Mouse (Mus musculus): Measurements from ENCODE around the gene Ddx58.

Gene Ddx58

DNA sequence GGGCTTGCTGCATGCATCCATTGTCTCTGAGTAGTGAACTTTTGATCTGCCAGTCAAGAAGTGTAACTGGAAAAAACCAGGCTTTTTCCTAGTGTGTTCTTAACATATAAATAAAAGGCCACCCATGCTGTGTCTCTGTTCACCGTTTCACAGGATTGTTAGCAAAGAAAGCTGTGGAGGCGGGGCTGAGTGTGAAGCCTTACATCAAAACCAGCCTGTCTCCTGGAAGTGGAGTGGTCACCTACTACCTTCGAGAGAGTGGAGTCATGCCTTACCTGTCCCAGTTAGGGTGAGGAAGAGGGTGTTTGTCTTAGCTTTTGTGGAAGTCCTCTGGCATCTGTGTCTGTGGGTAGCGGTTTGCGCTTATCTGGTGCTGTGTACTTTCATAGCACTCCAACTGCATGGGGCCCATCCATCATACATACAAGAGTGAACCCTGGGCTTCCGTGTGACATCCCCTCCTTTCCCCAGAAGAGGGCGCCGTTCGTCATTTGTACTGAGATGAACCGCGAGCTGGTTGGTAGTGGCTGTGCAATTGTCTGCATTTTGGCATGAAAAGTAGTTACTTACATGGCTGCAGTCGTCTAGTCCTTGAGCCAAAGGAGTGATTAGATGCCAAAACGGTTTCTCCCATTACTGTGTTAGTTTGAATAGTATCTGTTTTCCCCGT lies 56.8 kb downstream of the Ddx58 start:
- DNase-seq (ENCODE audit: low spot score), result peak; percentile 33

- no peak for DNase-seq (ENCODE audit: low spot score)
Observed at GRCm38 (mm10) chr4:40181681-40182080, 57.9 kb downstream of the Ddx58 start.

- no peak for DNase-seq (ENCODE audit: low spot score)
Observed at GRCm38 (mm10) chr4:40180046-40180445, 59.6 kb downstream of the Ddx58 start.

DNA sequence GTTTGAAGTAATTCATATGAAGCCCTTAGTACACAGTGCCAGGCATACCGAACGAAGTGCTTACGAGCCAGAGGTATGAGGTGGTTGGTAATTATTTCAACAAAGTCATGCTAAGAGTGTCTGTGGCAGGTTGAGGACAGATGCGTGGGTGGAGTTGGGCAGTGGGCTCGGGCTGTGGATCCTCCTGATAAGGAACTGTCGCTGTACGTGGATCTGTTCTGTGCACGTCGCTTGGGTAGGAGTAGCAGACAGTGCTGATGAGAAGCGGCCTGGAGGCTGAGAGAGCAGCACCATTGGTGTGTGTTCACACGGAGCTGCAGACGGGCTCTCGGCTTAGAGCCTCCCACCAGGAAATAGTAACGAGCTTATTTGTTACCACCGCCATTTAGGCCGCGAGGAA lies 61.0 kb downstream of the Ddx58 start:
- DNase-seq (ENCODE audit: low spot score), result no peak

GRCm38 (mm10) chr4:40174321-40174720 lies 65.3 kb downstream of the Ddx58 start:
- DNase-seq (ENCODE audit: low spot score), result no peak

DNA sequence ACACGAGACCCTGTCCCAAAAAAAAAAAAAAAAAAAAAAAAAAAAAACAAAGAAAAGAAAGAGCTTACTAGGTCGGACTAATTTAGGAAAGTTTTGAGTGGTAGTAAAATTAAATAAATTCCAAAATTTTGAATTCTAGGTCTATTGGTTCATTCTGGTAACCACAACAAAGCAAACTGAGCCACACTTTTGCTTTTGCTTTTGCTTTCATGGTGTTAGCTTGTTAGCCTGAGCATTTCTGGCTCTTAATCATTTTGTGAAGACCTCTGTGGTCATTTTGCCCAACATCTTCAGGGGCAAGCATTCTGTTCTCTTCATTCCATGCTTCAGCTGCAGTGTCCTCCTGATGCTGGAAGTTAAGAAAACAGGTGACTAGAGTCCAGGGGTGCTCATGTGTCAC lies 67.3 kb downstream of the Ddx58 start:
- DNase-seq (ENCODE audit: low spot score), result no peak

GRCm38 (mm10) chr4:40171477-40171876 lies 68.2 kb downstream of the Ddx58 start:
- no peak for DNase-seq (ENCODE audit: low spot score)

GRCm38 (mm10) chr4:40163646-40164045 lies 76.0 kb downstream of the Ddx58 start:
- DNase-seq (ENCODE audit: low spot score), result no peak

DNA sequence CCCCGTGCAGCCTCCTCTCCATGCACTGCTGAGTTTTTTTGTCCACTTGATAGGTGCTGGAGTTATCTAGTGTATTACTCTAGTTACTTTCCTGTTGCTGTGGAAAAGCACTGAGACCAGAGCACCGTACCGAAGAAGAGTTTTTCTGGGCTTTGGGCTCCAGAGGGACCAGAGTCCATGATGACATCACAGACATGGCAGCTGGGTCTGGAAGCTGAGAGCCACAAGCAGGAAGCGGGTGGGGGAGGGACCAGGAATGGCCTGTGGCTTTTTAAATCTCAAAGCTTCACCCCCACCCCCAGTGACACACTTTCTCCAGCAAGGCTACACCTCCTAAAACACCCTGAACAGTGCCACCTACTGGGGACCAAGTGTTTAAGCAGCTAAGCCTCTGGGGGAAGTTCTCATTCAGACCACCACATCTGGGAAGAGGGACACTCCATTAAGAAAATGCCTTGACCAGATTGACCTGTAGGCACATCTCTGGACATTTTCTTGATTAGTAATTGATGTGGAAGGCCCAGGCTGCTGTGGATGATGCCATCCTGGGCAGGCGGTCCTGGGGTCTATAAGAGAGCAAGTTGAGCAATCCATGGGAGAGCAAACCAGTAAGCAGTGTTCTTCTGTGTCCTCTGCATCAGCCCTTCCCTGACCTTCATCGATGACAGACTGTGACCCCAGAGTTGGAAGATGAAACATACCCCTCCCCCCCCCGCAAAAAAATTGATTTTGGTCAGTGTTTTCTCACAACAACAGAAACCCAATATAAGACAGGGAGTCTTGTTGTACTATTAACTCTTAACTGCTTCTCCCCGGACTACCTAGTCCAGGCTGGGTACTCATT lies 78.8 kb downstream of the Ddx58 start:
- no peak for DNase-seq (ENCODE audit: low spot score)

GRCm38 (mm10) chr4:40158224-40158540 lies 81.4 kb downstream of the Ddx58 start:
- no peak for DNase-seq (ENCODE audit: low spot score)

- no peak for DNase-seq (ENCODE audit: low spot score)
Observed at GRCm38 (mm10) chr4:40157500-40158223, 82.0 kb downstream of the Ddx58 start.

DNA sequence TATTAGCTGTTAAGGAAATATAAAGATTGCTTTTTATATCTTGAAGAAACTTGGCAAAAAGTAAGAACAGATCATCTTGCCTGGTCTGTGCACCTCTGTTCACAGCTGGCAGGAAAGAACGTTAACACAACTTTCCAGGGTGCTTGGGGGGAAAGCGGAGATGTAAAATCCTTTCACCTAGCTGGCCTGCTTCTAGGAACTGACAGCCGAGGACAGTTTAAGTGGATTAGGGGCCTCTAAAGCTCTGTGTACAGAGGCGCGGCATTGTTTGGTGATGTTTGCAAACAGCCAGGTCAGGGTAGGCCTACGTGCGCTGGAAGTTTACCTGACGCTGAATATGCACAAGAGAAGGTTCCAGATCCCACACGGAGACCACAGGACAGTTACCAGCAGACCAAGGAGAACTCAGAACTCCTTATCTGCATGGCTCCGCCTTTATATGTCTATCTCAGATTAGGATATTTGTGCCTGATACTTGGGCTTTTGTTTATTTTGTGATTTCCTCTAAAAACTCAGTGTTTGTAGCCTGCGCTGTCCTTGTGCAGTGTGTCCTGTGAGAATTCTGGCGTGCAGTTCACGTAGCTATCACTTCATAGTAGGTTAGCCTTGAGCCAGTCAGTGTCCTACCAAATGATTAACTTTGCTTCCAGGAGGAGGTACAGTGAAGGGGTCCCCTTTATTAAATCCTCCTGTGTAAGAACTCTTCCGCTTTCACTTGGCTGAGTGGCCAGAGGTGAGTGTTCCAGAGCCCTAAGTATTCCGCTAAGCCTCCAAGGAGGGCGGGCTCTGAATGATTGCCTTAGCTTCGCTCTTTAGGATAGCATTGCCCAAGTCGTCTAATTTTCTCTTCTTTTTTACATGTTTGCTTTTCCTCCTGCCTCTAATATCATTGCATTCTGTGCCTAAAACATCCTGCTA lies 82.8 kb downstream of the Ddx58 start:
- no peak for DNase-seq (ENCODE audit: low spot score)

- DNase-seq (ENCODE audit: low spot score), result no peak
Observed at GRCm38 (mm10) chr4:40156153-40156552, 83.5 kb downstream of the Ddx58 start.

GRCm38 (mm10) chr4:40155467-40155999 lies 84.1 kb downstream of the Ddx58 start:
- no peak for DNase-seq (ENCODE audit: low spot score)

GRCm38 (mm10) chr4:40154751-40155150 lies 84.9 kb downstream of the Ddx58 start:
- DNase-seq (ENCODE audit: low spot score), result no peak
